Mouse (Mus musculus): ENCODE data around the gene Fam155a.
"Not testable (repeated sequence)": the region's sequence is repeated elsewhere in the genome, so short reads cannot be mapped to it uniquely, and the experiment has no call there.

Fam155a gene

DNA sequence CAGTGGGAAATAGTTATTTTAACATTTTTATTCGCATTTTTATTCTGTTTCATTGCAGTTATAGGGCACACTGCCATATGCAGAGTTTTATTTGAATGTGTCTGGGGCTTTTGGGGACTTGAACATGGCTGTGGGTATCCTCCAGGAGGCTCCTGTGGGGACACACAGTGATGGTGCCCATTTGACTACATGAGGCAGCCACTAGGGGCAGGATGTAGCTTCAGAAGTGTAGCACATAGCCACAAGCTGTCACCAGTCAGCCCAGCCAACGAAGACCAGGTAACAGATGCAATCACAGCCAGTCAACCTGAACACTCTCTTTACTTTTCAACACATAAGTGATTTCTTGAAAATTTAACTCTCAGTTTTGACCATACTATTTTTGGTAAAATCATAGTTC lies 377.7 kb downstream of the Fam155a start:
- no peak for DNase-seq

DNA sequence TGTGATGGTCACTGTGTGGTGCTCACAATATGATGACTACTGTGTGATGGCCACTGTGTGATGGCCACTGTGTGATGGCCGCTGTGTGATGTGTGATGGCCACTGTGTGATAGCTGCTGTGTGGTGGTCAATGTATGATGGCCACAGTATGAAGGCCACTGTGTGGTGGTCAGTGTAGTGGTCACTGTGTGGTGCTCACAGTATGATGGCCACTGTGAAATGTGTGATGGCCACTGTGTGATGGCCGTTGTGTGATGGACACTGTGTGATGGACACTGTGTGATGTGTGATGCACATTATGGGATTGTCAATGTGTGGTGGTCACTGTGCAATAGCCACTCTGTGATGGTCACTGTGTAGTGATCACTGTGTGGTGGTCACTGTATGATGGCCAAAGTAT lies 380.7 kb downstream of the Fam155a start:
- not testable (repeated sequence) for DNase-seq

DNA sequence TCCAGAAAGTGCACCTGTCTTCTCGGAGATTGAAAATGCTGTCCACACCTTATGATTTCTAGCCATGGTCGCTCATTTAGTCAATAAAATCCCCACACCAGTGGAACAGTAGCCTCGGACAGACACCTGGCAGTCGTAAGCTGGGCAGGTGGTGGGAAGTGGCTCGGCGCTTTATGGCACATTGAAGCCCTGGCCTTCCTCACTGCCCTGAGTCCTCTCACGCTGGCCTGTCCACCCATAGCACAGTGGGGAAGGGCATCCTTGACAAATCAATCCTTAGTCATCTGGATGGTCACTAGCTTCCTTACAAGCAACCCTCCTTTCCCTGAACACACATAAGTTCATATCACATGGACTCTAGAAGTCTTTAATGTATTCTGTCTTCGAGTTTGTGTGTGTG lies 401.8 kb downstream of the Fam155a start:
- no peak for DNase-seq

DNA sequence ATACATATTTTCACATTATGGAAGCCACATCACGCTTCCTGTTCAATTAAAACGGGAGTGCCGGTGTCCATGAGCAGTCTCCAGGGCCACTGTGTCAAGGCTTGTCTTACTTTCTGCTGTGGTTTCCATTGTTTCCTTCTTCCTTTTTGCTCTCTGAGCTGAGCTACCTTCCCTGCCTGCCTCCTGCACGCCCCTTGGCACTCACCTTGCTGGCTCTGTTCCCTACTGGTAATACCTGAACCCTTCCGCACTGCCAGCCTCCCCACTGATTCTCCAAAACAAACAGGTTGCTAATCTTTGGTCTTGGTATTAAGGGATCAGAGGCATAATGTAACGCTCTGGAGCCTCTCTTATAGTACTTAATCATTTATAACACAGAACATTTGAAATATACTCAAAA lies 403.2 kb downstream of the Fam155a start:
- peak; percentile 39 for DNase-seq

DNA sequence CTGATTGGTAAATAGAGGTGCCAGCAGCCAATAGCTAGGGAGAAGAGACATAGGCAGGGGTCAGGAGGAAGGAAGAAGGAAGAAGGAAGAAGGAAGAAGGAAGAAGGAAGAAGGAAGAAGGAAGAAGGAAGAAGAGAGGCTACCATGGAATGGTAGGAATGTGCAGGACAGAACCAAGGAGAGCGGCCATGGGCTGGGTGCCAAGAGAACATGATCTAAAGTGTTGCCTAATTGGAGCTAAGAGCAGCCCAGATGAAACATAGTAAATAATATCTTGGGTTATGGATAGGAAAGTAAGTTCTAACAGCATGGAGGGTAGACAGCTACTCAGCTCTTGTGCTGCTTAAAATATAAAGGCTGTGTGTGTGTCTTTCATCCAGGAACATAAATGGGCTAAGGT lies 405.6 kb downstream of the Fam155a start:
- DNase-seq, result no peak

DNA sequence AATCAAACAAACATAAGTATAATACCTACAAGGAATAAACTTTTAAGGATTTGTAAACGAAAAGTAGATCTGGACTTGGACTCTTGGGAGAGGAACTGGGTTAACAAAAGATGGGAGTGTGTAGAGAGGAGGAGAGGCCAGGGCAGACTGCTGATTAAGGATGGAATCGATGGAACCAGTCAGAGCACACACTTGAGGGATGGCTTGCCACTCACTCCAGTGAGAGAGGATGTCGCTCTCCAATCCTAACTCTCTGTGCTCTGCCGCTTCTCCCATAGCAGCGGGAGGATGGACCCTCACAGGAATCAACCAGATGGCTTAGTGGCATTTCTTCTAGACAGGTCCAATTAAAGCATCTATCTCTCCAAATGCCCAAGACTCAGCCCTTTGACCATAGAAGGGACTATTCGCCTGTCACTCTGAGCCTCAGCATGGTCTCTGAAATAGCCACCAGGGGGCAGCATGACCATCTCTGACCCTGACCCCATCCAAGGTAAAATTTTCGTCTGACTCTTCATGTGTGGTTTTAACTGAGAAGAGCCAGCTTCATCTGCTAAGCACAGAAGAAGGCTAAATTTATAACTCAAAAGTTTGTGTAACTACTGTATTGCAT lies 422.3 kb downstream of the Fam155a start:
- peak; percentile 52 for DNase-seq

DNA sequence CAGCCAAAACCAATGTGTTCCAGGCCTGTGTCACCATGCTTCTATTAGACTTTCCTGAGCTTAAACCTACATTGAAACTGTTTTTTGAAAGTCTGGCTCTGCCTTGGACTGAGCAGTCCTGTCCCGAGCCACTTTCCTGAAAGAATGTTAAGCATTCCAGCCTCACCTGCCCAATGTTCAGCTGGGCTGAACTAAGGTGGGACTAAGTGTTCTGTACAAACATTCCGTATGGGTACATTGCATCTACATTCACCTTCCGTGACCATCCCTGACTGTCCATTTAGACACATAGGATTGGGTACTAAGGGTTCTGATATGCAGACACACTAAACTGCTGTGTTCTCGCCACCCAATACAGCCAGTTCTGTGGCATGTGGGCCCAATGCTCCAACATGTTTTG lies 423.8 kb downstream of the Fam155a start:
- no peak for DNase-seq

DNA sequence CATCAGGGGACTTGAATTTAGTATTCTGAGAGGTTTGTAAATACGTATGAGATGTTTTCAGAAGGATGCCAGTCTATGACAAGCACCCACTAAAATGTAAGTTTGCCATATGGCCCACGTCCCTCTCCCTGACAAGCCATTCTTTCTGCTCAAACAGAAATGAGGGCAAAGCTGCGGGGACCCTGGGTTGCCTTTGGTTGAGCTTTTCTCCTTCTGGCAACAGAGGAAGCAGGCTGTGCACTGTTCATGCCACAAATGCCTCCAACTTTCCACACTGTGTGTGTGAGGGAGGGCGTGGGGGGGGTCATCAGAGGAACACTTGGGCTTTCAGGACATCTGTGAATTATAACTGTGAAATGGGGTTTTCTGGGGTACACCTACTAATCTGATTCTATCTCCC lies 426.8 kb downstream of the Fam155a start:
- no peak for DNase-seq

DNA sequence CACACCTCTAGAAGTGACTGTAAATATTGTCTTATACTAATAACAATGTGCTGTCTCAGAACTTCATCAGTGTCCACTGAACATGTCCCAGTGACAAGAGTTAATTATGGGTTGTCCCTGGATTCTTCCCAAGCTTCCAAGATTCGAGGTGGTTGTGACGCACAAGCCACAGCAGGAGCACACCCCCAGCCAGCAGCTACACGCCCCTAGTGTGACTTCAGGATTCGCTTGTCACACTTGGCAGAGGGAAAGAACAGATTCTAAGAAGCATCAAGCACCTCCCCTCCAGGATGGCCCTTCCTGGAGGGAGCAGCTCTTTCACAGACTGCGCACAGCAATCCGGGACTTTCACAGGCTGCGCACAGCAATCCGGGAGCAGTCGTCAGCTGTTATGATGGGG lies 428.0 kb downstream of the Fam155a start:
- no peak for DNase-seq

DNA sequence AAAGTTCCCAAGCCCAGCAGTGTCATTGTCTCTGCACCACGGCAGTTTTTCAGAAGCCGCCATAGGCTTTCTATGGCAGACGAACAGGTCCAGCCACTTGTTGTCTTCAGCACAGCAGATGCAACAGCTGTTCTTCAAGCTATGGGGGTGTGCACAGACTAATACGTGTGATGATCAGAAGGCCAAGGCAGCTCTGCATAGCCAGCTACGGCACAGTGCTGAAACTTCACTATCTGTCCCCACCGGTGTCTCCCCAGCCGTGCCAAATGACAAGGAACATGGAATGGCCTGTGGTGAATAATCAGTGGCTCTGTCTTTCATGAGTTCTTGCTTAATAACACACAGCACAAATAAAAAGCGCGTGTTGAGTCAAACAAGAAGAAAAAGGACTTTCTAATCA lies 428.4 kb downstream of the Fam155a start:
- no peak for DNase-seq

DNA sequence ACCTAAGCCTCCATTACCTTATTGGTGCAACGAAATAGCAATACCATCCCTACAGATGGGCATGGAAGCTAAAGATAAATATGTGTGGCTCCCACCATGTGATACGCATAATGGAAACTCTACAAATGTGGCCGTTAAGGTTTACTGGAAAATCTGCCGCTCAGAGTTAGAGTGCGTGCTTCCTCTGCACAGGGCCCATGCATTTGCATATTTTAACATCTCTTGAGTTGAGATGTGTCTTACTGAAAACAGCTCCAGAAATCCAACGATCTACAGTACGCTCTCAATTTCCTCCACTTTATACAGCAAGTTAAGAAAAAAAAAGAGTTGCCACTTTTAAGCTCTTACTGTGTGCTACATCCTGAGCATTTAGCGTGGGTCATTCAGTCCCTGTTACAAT lies 433.1 kb downstream of the Fam155a start:
- no peak for DNase-seq

DNA sequence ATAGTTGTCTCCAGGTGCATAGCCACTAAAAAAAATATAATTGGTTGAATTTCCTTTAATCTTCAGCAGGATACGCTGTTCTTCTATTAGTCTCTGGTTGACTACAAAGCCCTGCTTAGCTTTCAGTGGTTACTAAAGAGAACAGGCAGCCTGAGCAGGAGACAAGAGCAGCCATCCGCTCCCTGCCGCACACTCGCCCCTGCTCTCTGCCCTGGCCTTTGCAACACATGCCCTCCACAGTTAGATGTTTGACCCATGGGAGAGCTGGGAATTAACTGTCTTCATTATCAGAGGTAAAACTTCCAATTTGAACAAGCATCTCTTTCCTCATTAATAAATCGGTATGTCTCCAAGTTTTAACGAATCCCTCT lies 435.0 kb downstream of the Fam155a start:
- no peak for DNase-seq

DNA sequence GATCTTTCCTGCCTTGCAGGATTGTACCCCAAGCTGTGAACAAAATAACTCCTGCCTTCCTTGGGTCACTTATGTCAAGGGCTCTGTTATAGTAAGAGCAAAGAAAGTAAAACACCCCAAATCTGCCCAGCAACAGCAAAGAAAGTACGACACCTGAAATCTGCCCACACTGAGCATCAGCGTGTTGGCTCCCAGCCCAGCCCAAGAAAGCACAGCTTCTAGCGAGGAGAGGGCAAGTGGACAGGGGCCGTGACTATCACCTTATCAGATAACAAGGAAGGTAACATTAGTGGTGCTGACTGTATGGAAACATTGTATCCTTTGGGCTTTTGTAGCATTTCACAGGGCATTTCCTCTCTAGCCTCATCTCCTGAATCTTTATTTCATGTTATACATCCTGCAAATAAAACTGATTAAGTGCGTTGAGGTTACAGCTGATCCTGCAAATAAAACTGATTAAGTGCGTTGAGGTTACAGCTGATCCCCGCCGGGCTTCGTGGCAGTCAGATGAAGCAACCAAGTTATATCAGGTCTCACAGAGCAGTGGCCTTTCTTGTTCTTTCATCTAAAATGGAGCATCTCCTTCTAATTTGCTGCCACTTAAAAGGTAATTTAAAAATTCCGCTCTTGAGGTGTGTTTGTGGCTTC lies 435.6 kb downstream of the Fam155a start:
- no peak for DNase-seq

DNA sequence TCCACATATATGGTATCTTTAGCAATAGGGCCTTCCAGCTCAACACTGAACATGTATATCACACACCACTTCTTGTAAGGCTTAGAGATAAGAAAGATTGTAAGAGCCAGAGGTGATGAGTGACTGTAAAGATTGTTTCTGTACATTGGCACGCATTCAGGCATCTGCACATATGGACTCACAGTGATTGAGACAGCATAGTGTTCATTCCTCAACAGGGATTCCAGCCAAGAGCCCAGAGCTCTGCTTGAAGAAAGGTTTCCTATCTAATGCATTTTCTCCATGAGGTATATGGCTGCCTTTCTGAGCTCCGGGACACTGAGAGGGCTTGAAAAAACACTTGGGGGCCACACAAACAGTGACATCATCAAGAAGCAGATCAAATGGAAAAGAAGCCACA lies 438.2 kb downstream of the Fam155a start:
- no peak for DNase-seq

DNA sequence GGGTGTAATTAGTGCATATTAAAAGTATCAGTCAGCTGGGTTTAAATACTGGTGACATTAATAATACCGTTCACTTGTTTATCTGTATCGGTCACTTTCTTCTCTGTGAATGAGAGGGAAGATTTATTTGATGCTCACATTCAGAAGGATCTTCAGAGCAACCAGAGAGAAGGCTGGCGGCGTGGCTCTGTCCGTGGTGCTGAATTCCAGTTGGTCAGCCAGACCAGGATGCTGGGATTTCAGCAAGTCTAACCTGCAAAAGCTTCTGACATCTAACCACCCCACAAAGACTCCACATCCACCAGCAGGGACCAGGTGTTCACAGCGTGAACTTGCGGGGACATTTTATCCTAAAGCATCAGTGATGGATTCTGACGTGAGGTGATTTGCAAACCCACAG lies 461.5 kb downstream of the Fam155a start:
- DNase-seq, result peak; percentile 4

DNA sequence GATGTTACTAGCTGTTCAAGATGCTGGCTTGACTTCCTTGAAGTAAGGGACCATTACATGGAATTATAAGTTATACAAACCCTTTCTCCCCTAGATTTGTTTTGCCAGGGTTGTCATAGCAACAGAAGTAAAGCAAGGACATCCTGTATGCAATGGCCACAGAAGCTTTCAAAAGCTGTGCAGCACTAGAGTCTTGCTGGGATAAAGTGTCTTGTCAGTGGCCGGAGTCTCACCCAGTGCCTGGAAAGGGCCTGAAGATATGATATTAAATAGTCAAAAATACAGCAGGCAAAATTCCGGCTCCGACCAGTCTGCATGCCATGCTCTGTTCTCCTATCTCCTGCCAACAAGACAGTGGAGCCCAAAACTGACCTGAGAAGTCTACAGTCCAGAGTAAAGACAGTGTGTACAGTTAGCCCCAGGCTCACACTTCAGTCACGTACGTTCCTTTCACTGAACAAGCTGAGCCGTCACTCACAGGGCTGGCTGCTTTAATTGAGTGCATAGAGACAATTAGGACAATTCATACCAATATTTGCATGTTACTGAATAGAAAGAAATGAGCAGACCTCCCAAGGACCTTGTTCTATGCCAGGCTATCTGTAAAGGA lies 467.3 kb downstream of the Fam155a start:
- DNase-seq, result no peak

DNA sequence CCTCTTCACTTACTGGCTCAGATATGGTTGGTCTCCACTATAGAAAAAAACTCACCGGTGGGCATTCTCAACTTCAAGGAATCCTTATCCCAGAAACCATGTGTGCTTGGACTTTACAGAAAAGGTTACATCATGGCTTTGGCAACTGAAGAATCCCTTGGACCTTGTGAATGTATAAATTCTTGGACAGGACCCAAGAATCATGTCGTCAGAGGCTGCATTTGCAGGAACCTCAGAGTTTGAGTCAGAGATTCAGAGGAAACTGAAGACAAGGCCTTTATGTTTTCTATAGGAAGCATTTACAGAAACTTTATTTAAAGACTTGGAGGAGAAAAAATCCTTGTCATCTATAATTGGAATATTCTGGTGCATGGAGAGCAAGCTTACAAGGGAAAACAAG lies 475.9 kb downstream of the Fam155a start:
- DNase-seq, result no peak

DNA sequence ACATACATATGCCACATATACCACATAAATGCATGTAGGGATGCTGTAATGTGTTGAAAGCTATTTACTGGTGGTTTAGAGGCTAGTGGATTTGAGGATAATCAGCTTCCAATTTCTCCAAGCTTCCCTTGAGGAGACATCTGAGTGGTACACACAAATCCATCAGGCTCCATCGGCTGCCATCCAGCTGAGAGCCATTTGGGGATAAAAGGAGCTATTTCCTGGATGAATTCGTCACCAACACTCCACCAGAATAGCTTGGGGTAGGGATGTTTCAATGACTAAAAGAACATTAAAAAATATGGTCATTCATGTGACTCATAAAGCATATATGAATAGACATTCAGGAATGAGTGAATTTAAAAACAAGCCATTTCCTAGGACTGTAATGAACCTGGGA lies 478.4 kb downstream of the Fam155a start:
- DNase-seq, result no peak

DNA sequence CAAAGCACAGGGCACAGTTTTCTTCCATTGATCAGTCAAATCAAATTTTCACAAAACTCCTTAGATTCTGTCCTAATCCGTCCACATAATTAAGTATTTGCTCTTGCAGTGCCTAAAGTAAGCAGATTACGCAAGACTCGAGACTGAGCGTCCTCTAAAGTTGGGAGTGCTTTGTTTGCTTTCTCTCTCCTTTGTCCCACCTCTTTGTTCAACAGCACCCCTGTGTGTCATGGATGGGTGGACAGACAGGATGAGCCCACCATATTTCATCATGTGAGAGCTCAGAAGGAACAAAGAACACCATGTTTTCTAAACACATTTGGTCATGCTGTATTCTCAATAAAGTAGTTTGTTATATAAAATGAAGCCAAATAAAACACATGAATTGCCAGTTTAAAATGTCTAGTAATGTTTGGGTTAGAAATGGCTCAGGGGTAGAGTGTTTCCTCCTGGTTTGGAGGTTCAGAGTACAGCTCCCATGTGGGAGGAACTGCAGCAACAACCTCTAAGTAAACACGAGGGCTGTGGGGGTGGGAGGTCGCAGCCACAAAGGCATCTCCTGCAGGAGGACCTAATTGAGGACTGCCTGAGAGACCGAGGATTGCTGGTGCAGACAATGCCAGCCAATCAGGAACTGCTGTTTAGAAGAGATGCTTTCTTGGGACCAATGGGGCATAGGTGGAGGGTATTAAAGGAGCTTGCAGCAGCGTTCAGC lies 482.8 kb downstream of the Fam155a start:
- DNase-seq, result no peak

DNA sequence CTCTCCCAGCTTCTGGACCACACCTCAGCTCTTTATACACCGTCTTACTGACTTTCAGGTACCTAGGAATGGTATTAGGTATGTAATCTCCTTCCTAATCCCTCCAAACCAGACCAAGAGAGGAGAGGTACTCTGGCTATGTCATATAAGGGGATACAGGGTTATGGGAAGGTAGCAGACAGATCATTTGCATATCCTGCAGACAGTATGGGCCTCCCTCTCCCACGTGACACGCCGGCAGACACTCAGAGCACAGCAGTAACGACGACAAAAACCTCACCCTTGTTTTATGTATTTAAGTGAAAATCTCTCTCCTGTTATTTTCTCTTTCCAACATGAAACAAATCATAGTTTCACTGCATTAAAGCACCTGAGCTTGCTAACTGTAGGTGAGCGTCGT lies 496.8 kb downstream of the Fam155a start:
- no peak for DNase-seq

DNA sequence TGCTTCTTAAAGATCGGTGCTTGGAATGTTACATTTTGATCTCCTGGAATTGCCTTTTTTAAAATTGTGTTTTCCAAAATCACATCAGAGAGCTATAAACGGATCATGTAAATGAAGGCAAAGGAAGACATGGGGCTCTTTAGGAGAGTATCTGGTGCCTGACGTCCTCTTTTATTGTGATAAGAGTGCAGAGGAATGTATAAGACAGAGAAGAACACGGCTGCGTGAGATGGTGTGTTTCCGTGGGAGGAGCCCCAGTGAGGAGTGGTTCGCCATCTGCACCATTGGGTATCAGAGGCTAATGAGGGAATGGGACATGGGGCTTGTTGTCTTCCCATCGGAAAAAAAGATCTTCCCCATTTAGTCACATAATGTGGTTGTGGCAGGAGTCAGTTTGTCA lies 506.6 kb downstream of the Fam155a start:
- DNase-seq, result no peak

DNA sequence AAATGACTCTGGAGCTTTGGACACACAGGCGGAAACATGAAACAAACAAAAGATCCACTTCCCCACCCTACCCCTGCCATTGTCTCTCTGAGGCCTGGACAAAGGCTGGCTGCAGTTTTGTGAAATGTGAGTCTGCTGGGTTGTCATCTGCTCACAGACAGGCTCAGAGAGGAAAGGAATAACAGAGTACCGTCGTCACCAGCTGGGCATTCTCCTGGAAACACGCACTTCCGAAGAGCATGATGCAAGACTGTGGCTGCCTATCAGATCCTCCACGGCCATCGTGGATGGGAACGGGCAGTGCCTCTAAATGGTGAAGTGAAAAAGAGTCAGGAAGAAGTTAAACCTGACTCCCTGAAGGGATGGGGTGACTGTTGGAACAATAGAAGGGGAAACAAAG lies 509.4 kb downstream of the Fam155a start:
- no peak for DNase-seq

DNA sequence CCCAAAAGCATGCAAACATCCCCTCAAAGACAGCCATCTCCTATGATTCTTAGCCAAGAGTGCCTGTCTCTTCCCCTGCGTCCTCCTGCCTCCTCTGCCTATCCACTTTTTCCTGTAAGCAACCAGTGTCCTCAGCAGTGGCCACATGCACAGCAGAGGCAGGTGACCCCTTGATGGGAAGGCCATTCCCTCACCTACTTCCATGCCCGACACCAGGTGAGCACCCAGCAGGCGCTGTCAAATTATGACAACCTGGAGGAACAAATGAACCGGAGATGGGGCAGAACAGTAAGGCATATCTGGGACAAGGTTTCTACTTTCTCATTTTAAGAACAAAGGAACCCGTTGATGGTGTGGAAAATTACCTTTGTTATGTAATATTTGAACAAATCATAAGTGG lies 515.6 kb downstream of the Fam155a start:
- no peak for DNase-seq

DNA sequence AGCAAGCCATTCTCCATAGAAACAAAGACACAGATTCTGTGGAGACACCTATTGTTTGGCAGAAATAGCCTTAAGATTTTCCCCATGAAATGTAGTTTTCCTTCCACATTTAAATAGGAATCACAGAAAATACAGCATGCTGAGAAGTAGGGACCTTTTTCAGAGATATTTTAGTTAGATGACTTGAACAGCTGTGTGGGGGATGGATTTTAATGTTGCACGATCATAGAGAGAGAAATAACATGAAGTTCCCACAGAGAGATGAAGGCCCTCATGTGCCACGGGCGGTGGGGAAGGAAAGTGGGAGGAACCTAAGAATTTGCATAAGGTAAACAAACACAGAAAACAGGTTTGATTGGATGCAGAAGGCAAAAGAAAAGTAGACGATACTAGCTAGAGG lies 518.0 kb downstream of the Fam155a start:
- no peak for DNase-seq
